Comparison of ENCODE assay signal across 8 mouse cellular contexts in the genomic region with DNA sequence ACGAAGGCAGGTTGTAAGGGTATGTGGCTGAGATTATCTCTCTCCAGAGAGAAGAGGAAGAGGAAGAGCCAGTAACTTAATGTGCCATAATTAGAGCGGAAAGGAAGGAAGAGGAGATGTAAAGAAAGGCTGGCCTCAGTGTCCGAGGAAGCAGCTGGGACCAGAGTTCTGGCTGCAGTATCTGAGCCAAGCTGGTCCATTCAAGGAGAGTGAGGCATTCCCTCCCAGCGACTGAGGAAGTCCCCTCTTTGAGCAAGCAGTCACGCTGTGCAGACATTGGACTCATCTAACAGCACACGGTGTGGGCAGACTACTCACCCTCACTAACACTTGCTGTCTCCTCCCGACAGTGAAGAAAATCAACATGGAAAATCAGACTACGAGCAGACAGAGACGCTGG. TPM values are rescaled to one million over a fixed set of nuclear protein-coding genes. Genes with fewer than 3 reads are reported as not detected.
DNase-seq lines count a peak whose midpoint lies in the region; ATAC-seq and TF ChIP-seq lines count a peak whose summit lies in the region.

No protein-coding gene starts in this region.

- H3K4me2 ChIP-seq in embryonic facial prominence, embryonic 15.5 days (replicated peaks) = no peak overlapping the region
- 0 out of 2 replicates have a peak overlapping the region, but pooled peaks have one; percentile 12 for H3K4me2 ChIP-seq in liver, embryonic 12.5 days
- H3K4me2 ChIP-seq in midbrain, postnatal 0 days (ENCODE audit: low read depth, low read length, poor library complexity, severe bottlenecking) = no peak overlapping the region

- intact Hi-C loops in gastrocnemius, adult 2 months (cut with DNase I) = loop anchor here (5.0 kb wide), 1 partner anchor 123 kb away; no protein-coding TSS in a partner anchor
- intact Hi-C loops in left cerebral cortex, postnatal 4 days (cut with DNase I) = no loop called here
- intact Hi-C loops in left cerebral cortex, postnatal 36 days (cut with DNase I) = loop anchor here (5.0 kb wide), 2 partner anchors 38 to 123 kb away; no protein-coding TSS in a partner anchor

- no peak for ATAC-seq in embryonic facial prominence, embryonic 15.5 days (ENCODE audit: insufficient number of reproducible peaks, low FRiP score, low TSS enrichment, low read depth)
- ATAC-seq in liver, embryonic 12.5 days = no peak
- no peak for ATAC-seq in midbrain, postnatal 0 days (ENCODE audit: low FRiP score)

- H3K9ac ChIP-seq in embryonic facial prominence, embryonic 15.5 days = no peak overlapping the region
- H3K9ac ChIP-seq in liver, embryonic 12.5 days = no peak overlapping the region
- no peak overlapping the region for H3K9ac ChIP-seq in midbrain, postnatal 0 days (replicated peaks; ENCODE audit: low read length, poor library complexity, severe bottlenecking)

- peak overlapping the region; percentile 51 for H3K27ac ChIP-seq in gastrocnemius, adult 2 months
- peak overlapping the region; percentile 83 for H3K27ac ChIP-seq in embryonic facial prominence, embryonic 15.5 days (replicated peaks)
- H3K27ac ChIP-seq in liver, embryonic 12.5 days = no peak overlapping the region
- no peak overlapping the region for H3K27ac ChIP-seq in midbrain, postnatal 0 days (ENCODE audit: low read depth, low read length)

- peaks cover 77% of the 10 kb centered on the region for H3K4me1 ChIP-seq in embryonic facial prominence, embryonic 15.5 days
- peaks cover 45% of the 10 kb centered on the region for H3K4me1 ChIP-seq in liver, embryonic 12.5 days
- H3K4me1 ChIP-seq in midbrain, postnatal 0 days (ENCODE audit: insufficient read depth, low read length) = peaks cover 8% of the 10 kb centered on the region; the same call in 1 of the 2 replicates

- H3K36me3 ChIP-seq in embryonic facial prominence, embryonic 15.5 days = no peaks in the 10 kb centered on the region
- H3K36me3 ChIP-seq in liver, embryonic 12.5 days = peaks cover 5% of the 10 kb centered on the region; the same call in 1 of the 2 replicates
- no peaks in the 10 kb centered on the region for H3K36me3 ChIP-seq in midbrain, postnatal 0 days (ENCODE audit: insufficient read depth, low read length)

- no peaks in the 10 kb centered on the region for H3K27me3 ChIP-seq in embryonic facial prominence, embryonic 15.5 days
- peaks cover 13% of the 10 kb centered on the region for H3K27me3 ChIP-seq in liver, embryonic 12.5 days (replicated peaks)
- H3K27me3 ChIP-seq in midbrain, postnatal 0 days (ENCODE audit: insufficient read depth, low read length) = no peaks in the 10 kb centered on the region

- 31% methylated on average over 9 of the region's 9 CpGs for WGBS in embryonic facial prominence, embryonic 15.5 days
- 13% methylated on average over 9 of the region's 9 CpGs for WGBS in liver, embryonic 12.5 days (ENCODE audit: insufficient replicate concordance)
- WGBS in midbrain, postnatal 0 days = 59% methylated on average over 9 of the region's 9 CpGs

- DNase-seq in gastrocnemius, adult 2 months = no peak
- DNase-seq in gastrocnemius, adult 8-10 months (ENCODE audit: low spot score in 2 of 2) = no peak
- DNase-seq in left cerebral cortex, postnatal 4 days = peak; percentile 25
- no peak for DNase-seq in left cerebral cortex, postnatal 36 days (ENCODE audit: low spot score in 2 of 2)
- DNase-seq in midbrain, postnatal 0 days (ENCODE audit: low spot score) = no peak
- DNase-seq in right cerebral cortex, adult 2 months (ENCODE audit: low spot score in 2 of 2) = no peak

- TF ChIP-seq CTCF in gastrocnemius, adult 2 months (IDR thresholded peaks at IDR 0.05) = no peak
- no peak for TF ChIP-seq CTCF in midbrain, postnatal 0 days (IDR thresholded peaks at IDR 0.05)

- H3K9me3 ChIP-seq in embryonic facial prominence, embryonic 15.5 days (replicated peaks) = no peaks in the 10 kb centered on the region
- H3K9me3 ChIP-seq in liver, embryonic 12.5 days (replicated peaks) = no peaks in the 10 kb centered on the region
- H3K9me3 ChIP-seq in midbrain, postnatal 0 days (ENCODE audit: low read length) = no peaks in the 10 kb centered on the region

- H3K4me3 ChIP-seq in gastrocnemius, adult 2 months = no peak overlapping the region
- H3K4me3 ChIP-seq in embryonic facial prominence, embryonic 15.5 days (replicated peaks) = no peak overlapping the region
- H3K4me3 ChIP-seq in liver, embryonic 12.5 days = no peak overlapping the region
- H3K4me3 ChIP-seq in midbrain, postnatal 0 days (ENCODE audit: low read depth, low read length) = no peak overlapping the region

RNA-seq across cellular contexts. Expression of a gene that starts 4.5 kb away (rescaled TPM):
- 1 to 10 TPM; 4.9 to 9.8 TPM for total RNA-seq in gastrocnemius, adult 2 months (2021)
- 1 to 10 TPM; 4.4 to 8.4 (median 6.1) TPM for total RNA-seq in gastrocnemius, adult 8-10 months (2022)
- 10 to 100 TPM; 19.5 to 21.4 TPM for total RNA-seq in left cerebral cortex, postnatal 4 days (2021)
- 10 to 100 TPM; 36.9 to 39.4 TPM for total RNA-seq in left cerebral cortex, postnatal 36 days (2021)
- 23.4 and 25.9 TPM in 2 replicates for polyA plus RNA-seq in embryonic facial prominence, embryonic 15.5 days (2015; fragmentation: Nextera tagmentation; extraction: Ambion mirVana)
- 6.7 and 7.3 TPM in 2 replicates for polyA plus RNA-seq in liver, embryonic 12.5 days (2016; fragmentation: Nextera tagmentation; extraction: Ambion mirVana)
- 33.3 and 38.7 TPM in 2 replicates for total RNA-seq in midbrain, postnatal 0 days (2014; rRNA removed)
- polyA plus RNA-seq in midbrain, postnatal 0 days (2015; fragmentation: Nextera tagmentation; extraction: Ambion mirVana) = 4.7 and 4.9 TPM in 2 replicates

Comparison
In these comparisons a context has a peak if more than half of its experiments do, and no peak if none do; other contexts are left out.
1. H3K27ac ChIP-seq: peak in gastrocnemius, adult 2 months (single experiment) and embryonic facial prominence, embryonic 15.5 days (single experiment); none in liver, embryonic 12.5 days (single experiment) and midbrain, postnatal 0 days (single experiment).